Mouse (Mus musculus): ENCODE measurements at regions not wholly inside any gene's neighbourhood (a gene's known extent, or its start where the extent isn't known, plus 50 kb on each side); places are given as distances from the start of the nearest gene placed in this dataset.

- in situ Hi-C loops (cut with MboI; ENCODE audit: low pct_ligation_motif_present, low pct_unique_long_range_greater_than_20kb, low sequenced_read_pairs), result no loop called here
Observed at GRCm38 (mm10) chr1:42788413-42788812, 62.6 kb upstream of the Mrps9 start.

More at GRCm38 (mm10) chr1:42788413-42788812, 62.6 kb upstream of the Mrps9 start:
- Histone ChIP-seq H3K4me3 (replicated peaks in 1 of 3; ENCODE audit: low read depth in 2 of 3, low read length in 2 of 3, poor library complexity in 1 of 3) (no peak overlapping the region), H3K27me3 (replicated peaks) (no peaks in the 10 kb centered on the region), H3K27ac (ENCODE audit: insufficient read depth, low read depth) (no peak overlapping the region), H3K36me3 (replicated peaks in 1 of 2; ENCODE audit: control insufficient read depth in 1 of 2, insufficient read depth in 1 of 2, low read length in 1 of 2) (no peaks in the 10 kb centered on the region), H3K9ac (ENCODE audit: insufficient read depth, low read depth) (no peak overlapping the region), H3K4me1 (ENCODE audit: control insufficient read depth in 1 of 2, insufficient read depth in 2 of 2) (no peaks in the 10 kb centered on the region; a peak in 1 of 4 replicates), H3K79me2 (replicated peaks; ENCODE audit: control insufficient read depth, extremely low read depth, insufficient read depth, poor library complexity, severe bottlenecking) (no peaks in the 10 kb centered on the region), H3K9me3 (replicated peaks; ENCODE audit: low read length) (no peaks in the 10 kb centered on the region), H3K4me2 (ENCODE audit: insufficient read depth, low read depth, poor library complexity, severe bottlenecking) (no peak overlapping the region)
- TF ChIP-seq MAFK (IDR thresholded peaks at IDR 0.05; ENCODE audit: insufficient replicate concordance, low read length) (no peak), ZNF384 (IDR thresholded peaks at IDR 0.05; ENCODE audit: low read depth, low read length) (no peak), TBP (conservative IDR thresholded peaks at IDR 0.05; ENCODE audit: low read depth, low read length) (no peak), ETS1 (conservative IDR thresholded peaks at IDR 0.05; ENCODE audit: low read depth, low read length) (no peak), RAD21 (IDR thresholded peaks at IDR 0.05; ENCODE audit: low read depth, low read length) (peak; percentile 23), CHD1 (IDR thresholded peaks at IDR 0.05; ENCODE audit: low read depth, low read length) (no peak)
- dilution Hi-C loops (cut with MboI; ENCODE audit: extremely low pct_ligation_motif_present, extremely low pct_unique_long_range_greater_than_20kb, low sequenced_read_pairs), result no loop called here
- DNase-seq (ENCODE audit: extremely low read depth), result no peak

Measured in CH12.LX (cell line).